Mouse (Mus musculus): ENCODE measurements around the gene Egf.

- TF ChIP-seq POLR2A (IDR thresholded peaks at IDR 0.05; ENCODE audit: borderline replicate concordance, control insufficient read depth, low read depth, low read length) (no peak), CTCF (IDR thresholded peaks at IDR 0.05; ENCODE audit: control insufficient read depth, insufficient read depth, low read length) (no peak)
Measured at GRCm38 (mm10) chr3:129657775-129658174, 97.3 kb downstream of the Egf start.
